13 mouse cellular contexts compared by ENCODE assay signal in the genomic region with DNA sequence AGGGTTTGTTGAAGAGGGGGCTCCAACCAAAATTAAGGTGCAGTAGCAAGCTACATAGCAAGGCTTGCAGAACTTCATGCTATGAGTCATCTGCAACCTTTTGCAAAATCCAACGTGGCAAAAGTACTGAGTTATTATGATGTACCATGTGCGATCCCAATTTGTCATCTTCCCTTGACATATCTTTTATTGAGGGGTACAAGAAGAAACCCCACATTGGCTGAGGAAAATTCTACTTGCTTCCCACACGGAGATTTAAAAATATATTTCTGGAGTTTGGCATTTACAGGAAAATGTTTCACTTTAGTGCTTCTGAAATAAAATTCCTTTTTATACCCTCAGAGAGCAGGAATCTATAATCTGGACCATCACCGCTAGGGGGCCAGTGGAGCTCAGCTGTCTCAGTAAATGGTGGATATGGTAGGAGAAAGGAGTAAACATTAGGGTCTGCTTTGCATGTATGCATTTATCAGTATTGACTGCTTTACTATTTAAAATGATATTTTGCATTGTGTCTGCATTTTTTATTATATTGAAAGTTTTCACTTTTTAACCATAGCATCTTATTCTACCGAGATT. TPM values are rescaled to one million over a fixed set of nuclear protein-coding genes. Genes with fewer than 3 reads are reported as not detected.
DNase-seq lines count a peak whose midpoint lies in the region; ATAC-seq and TF ChIP-seq lines count a peak whose summit lies in the region.
"Had no signal": no experiment of that assay in that cellular context is flagged by ENCODE, and none has a peak within 500 bp of the region (broad histone marks: within the 10 kb centered on the region; RNA-seq: fewer than 3 reads in every experiment).

No protein-coding gene starts in this region.

- no peaks in the 10 kb centered on the region for H3K27me3 ChIP-seq in lung, embryonic 14.5 days (ENCODE audit: insufficient read depth, low read length)

- H3K4me1 ChIP-seq in lung, embryonic 14.5 days (ENCODE audit: insufficient read depth), result no peaks in the 10 kb centered on the region

- H3K4me3 ChIP-seq in lung, embryonic 14.5 days (ENCODE audit: low read depth, low read length), result no peak overlapping the region

- TF ChIP-seq CTCF in lung, embryonic 14.5 days (IDR thresholded peaks at IDR 0.05; ENCODE audit: low read depth), result peak; percentile 63

- H3K36me3 ChIP-seq in lung, embryonic 14.5 days (ENCODE audit: insufficient read depth), result no peaks in the 10 kb centered on the region

- DNase-seq in cerebellum, postnatal 14 days, result peak; percentile 6 to 14
- DNase-seq in lung, embryonic 14.5 days, result peak; percentile 53
- DNase-seq in lung, postnatal 14 days, result no peak
- peak; percentile 60 to 78 for DNase-seq in frontal cortex, adult 2 months (ENCODE audit: extremely low spot score in 1 of 2, low spot score in 1 of 2)
- peak; percentile 27 for DNase-seq in right cerebral cortex, postnatal 4 days
- DNase-seq in heart, adult 8-10 months (ENCODE audit: low spot score), result no peak
- DNase-seq in kidney, adult 11 months, result no peak
- DNase-seq: adrenal gland, adult 8-10 months; liver had no signal

- no peak overlapping the region for H3K9ac ChIP-seq in lung, embryonic 14.5 days

- no peak for ATAC-seq in cerebellum, adult (ENCODE audit: insufficient number of reproducible peaks, low FRiP score, low TSS enrichment)
- no peak for ATAC-seq in lung, embryonic 14.5 days (ENCODE audit: insufficient read depth)
- ATAC-seq: inflammation-experienced regulatory T-cells, adult 6 months; midbrain, embryonic 16.5 days had no signal

- 57% methylated on average over 5 of the region's 5 CpGs for WGBS in lung, embryonic 14.5 days

- H3K27ac ChIP-seq in lung, embryonic 14.5 days (ENCODE audit: low read depth), result no peak overlapping the region

- no peaks in the 10 kb centered on the region for H3K9me3 ChIP-seq in lung, embryonic 14.5 days (ENCODE audit: low read depth, low read length)

- no peak overlapping the region for H3K4me2 ChIP-seq in lung, embryonic 14.5 days

RNA-seq across cellular contexts. Expression of gene C030005K15Rik, which starts 41.7 kb away (rescaled TPM):
- not detected in 2 replicates for polyA plus RNA-seq in lung, embryonic 14.5 days (2014; fragmentation: Nextera tagmentation; extraction: Ambion mirVana)
- polyA plus RNA-seq in frontal cortex, adult 2 months (2012; rRNA removed), result 0.04 and 0.10 TPM in 2 replicates
- not detected for total RNA-seq in heart, adult 8-10 months (2022)
- total RNA-seq: adrenal gland, adult 8-10 months had no signal
- polyA plus RNA-seq: C2C12; inflammation-experienced regulatory T-cells, adult 6 months; midbrain, embryonic 16.5 days had no signal

Comparison
In these comparisons a context has a peak if more than half of its experiments do, and no peak if none do; other contexts are left out.
1. DNase-seq: peak in cerebellum, postnatal 14 days (2 of 2), lung, embryonic 14.5 days (single experiment), frontal cortex, adult 2 months (2 of 2) and right cerebral cortex, postnatal 4 days (single experiment); none in lung, postnatal 14 days (single experiment), heart, adult 8-10 months (single experiment) and kidney, adult 11 months (single experiment).